Mouse (Mus musculus): ENCODE measurements around the gene Capzb.

- no peak for TF ChIP-seq CTCF (IDR thresholded peaks at IDR 0.05; ENCODE audit: borderline replicate concordance, extremely low read depth, insufficient read depth, insufficient read length)
- no peak for TF ChIP-seq POLR2A (IDR thresholded peaks at IDR 0.05; ENCODE audit: borderline replicate concordance, extremely low read depth, insufficient read depth, insufficient read length, poor library complexity, severe bottlenecking)
These were observed 10.2 kb upstream of the Capzb start for GRCm38 (mm10) chr4:139182511-139182910.

Measured in brain, embryonic 14.5 days (tissue).